Mouse (Mus musculus) T-helper 17 cell (primary cell): ENCODE results near the gene Tas2r144.

Experiments
- in situ Hi-C, 2 experiments: fragments of 300-600 bp; cut with MboI, MseI; formaldehyde crosslinking; loops; 1 replicate in 1 of 2; 2 replicates in 1 of 2; pipeline ENCODE4 v1.15.1; 2025; ENCODE audit warnings: high pct_unique_total_duplicates in 2 of 2

Tas2r144 gene

DNA sequence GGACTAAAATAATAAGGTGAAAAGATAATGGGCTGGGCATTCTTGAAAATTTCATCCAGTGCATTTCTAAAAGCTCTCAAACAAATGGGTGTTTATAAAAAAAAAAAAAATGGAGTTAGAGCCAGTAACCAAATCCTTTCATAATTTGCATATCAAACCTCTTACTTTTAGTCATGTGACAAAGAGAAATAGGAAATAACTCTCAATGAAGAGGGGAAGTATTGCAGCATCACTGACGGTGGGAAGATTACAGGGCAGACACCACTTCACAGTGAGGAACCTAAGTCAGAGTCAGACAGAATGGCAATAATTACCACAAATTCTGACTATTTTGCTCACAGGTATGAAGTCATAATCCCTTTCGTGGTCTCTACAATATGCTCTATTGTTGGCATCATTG, at the start of gene Tas2r144:
Gene Tas2r144 (plus strand): TSS at position 301 of the 400 bp plus-strand sequence.
- in situ Hi-C loops: no loop called here

- in situ Hi-C loops: loop anchor here in 1 of 2 experiments (25.0 kb wide), 1 partner anchor 1145 kb away; the partner anchor contains the start of gene 2210010C04Rik
Measured at GRCm38 (mm10) chr6:42182462-42182861, 32.7 kb upstream of the Tas2r144 start.

DNA sequence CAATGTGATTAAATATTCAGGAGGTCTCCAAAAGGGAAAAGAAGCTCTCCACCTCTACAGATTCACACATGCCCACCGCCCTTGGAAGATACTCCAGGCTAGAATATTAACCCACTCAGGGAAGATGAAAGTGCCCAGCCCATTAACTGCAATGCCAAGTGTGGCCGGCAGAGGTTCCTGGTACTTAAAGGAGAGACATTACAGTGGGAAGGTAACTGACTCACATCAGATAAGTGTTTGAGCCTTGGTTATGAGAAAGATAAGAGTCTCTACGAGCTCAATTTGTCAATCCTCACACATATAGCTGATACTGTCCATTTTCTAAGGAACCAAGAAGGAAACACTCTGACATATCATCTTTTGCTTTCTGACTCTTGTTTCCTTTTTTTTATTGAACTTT, 28.9 kb upstream of the Tas2r144 start:
- in situ Hi-C loops: loop anchor here in 1 of 2 experiments (25.0 kb wide), 1 partner anchor 1149 kb away; the partner anchor contains the start of gene 2210010C04Rik

DNA sequence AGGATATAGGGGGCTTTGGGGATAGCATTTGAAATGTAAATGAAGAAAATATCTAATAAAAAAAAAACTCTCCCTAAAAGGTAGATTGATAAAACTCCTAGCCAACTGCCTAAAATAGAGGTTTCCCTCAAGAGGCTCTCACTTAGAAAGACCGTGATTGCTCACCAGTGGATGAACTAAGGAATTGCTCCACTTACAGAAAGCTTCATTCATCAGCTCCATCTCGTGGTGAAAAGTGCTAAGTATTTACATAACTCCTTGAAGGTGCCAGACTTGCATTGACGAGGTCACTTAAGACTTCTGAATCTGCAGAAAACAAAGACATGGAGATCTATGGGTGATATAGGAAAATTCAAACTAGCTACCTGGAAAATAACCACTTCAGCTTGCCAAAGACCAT, 17.4 kb upstream of the Tas2r144 start:
- in situ Hi-C loops: loop anchor here in 1 of 2 experiments (25.0 kb wide), 1 partner anchor 1160 kb away; the partner anchor contains the start of gene 2210010C04Rik

DNA sequence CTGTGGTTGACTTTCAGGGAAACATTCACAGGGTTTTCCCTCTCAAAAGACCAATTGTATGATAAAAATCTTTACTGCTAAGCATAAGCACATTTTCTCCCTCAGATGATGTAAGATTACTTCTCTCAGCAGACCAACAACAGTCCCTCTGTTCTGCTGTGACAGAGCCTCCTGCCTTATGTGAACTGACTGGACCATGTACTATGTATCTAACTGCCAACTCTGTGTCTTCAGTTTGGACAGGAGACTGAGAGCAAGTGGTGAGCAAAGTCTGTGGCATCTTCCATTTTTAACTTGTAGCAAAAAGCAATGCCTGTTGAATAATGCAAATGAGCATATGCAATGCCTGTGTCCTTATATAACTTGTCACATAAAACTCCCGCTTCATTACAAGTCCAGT, 15.6 kb upstream of the Tas2r144 start:
- in situ Hi-C loops: loop anchor here in 1 of 2 experiments (25.0 kb wide), 1 partner anchor 1162 kb away; the partner anchor contains the start of gene 2210010C04Rik

DNA sequence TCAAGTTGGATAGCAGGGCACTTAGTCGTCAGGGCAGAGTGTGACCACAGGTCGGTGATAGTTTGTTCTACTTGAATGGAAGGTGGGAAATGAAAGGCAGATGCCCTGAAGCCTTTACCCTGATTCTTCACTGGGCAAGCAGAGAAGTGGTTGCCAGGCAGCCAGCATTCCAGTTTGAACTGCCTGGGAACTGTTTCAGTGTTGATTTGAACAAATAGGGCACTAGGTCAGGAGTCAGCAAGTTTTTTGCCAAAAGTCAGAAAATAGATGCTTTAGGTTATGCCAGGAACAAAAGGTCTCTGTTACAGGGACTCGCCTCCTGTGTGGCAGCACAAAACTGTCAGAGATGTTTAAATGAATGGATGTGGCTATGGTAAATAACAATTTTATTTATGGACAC, 7.2 kb downstream of the Tas2r144 start:
- in situ Hi-C loops: loop anchor here in 1 of 2 experiments (5.0 kb wide), 1 partner anchor 360 kb away; no protein-coding TSS in a partner anchor

DNA sequence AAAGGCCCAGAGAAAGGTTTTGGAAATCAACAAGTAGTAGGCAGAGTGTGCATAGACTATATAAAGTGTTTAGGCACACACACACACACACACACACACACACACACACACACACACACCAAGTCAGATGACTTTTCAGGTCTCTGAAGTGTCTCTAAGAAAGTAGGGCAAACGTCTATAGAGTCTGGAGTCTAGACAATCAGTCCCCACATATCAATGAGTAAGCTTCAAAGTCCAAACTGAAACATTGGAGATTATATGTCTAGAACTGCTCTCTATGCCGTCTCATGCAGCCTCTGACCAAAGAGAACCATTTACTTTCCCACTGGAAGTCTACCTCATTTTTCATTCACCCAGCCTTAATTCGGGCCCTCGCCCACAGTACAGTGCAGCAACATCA, 9.9 kb downstream of the Tas2r144 start:
- in situ Hi-C loops: loop anchor here (5.0 kb wide), 2 partner anchors 37 to 97 kb away; partner anchors contain the start of genes Casp2 (in 1 of the 2), Fam131b (in 1 of the 2) and Tmem139 (in 1 of the 2)

GRCm38 (mm10) chr6:42227240-42228101, 12.3 kb downstream of the Tas2r144 start:
- in situ Hi-C loops: loop anchor here (5.0 kb wide), 2 partner anchors 35 to 95 kb away; partner anchors contain the start of genes Casp2 (in 1 of the 2), Fam131b (in 1 of the 2) and Tmem139 (in 1 of the 2)

DNA sequence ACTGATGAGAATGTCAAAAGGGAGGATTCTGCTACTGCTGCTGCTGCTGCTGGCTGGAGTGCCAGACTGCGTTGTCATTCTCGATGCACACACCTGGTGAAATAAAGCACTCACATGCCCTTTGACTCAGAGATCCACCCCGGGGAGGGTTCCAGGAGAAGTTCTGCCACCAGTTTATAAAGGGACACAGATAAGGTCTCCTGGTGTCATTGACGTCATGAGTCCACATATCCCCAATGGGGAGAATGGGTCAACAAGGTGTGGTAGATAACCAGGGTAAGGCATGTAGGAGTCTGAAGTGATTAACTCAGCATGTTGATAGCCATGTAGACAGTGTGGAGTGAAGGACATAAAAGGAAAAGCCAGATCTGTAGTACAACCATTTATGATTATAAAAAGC, 14.5 kb downstream of the Tas2r144 start:
- in situ Hi-C loops: loop anchor here (5.0 to 10.0 kb wide), 4 partner anchors 33 to 635 kb away; partner anchors contain the start of genes Casp2 (in 1 of the 2), Fam131b (in 1 of the 2) and Tmem139 (in 1 of the 2)

DNA sequence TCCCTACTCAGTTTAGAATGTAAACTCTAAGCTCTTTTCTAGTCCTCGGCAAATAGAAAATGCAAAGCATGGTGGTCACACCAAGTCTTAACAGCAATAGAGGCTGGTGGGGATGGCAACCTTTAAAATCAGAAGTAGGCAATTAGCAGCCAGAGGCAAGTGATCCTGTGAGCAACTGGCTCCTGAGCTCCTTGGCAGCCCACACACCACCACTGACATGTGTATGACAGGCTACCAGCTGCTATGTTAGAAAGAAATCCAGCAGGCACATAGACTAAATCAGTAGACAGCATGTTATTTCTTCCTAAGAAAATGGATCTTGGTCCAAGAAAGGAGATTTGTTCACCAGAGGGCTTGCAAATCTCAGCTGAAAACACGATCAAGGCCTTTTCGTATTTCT, 16.1 kb downstream of the Tas2r144 start:
- in situ Hi-C loops: loop anchor here (5.0 to 10.0 kb wide), 2 partner anchors 351 to 634 kb away; no protein-coding TSS in a partner anchor

GRCm38 (mm10) chr6:42237276-42237805, 22.2 kb downstream of the Tas2r144 start:
- in situ Hi-C loops: loop anchor here in 1 of 2 experiments (10.0 kb wide), 1 partner anchor 627 kb away; no protein-coding TSS in a partner anchor

- in situ Hi-C loops: no loop called here
Measured at GRCm38 (mm10) chr6:42241311-42242045, 26.4 kb downstream of the Tas2r144 start.

DNA sequence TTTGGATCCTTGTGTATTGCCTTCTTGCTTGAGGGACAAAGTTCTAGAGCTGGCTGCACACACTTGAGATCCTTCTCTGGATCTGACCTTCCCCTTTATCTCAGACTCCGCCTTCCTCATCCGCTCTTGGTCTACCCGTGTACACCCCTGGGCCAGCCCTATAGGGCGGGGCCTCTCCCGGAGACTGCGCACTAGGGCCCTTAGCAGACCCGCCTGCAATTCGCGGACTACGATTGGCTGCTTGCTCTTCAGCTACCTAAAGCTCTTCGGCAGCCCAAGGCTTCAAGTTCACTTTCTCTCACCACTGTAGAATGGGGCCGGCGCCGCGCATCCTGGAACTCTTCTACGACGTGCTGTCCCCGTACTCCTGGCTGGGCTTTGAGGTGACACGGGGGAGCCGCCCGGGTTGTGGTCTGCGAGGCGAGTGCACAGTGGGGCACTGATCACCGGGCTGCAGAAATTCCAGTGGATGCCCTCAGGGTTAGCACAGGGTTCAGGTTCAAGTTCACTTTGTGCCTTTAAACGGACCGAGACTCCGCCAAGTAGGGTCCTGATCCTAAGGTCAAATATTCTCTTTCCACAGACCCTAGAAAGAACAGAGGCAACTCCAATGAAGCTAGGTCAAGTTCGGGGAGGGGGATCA, 30.7 kb downstream of the Tas2r144 start, which contains the start of gene Gstk1:
Gene Gstk1 (plus strand): TSS at position 225 of the 643 bp plus-strand sequence.
- in situ Hi-C loops: no loop called here

DNA sequence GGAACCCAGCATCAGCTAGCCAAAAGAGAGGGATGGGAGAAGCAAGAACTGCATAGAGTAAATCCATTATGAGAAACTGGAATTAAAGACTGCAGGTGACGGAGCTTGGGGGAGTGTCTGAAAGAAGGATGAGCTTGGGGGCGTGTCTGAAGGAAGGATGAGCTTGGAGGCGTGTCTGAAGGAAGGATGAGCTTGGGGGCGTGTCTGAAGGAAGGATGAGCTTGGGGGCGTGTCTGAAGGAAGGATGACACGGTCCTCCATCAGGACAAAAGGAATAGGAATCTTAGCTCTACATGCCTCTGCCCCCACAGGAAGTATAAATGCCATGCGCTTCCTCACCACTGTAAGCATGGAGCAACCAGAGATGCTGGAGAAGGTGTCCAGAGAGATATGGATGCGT, 32.0 kb downstream of the Tas2r144 start:
- in situ Hi-C loops: no loop called here

GRCm38 (mm10) chr6:42247981-42248380, 32.9 kb downstream of the Tas2r144 start:
- in situ Hi-C loops: no loop called here

DNA sequence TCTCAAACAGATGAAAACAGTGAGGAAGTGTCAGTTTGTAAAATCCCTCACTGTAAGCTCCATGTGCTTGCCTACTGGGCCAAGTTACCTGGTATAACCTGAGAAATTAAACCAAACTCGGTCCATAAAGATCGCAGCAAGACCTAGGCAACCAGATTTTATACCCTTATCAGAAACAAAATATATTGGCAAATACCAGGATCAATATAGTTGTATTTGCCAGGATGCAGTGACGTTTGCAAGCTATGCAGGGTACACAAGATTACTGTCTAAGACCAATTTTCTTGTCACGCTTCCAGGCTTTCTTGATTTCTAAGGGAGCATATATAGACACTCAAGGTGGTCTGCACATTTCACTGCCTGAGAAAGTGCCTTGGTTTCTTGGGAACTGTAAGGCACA, 36.7 kb downstream of the Tas2r144 start:
- in situ Hi-C loops: loop anchor here (25.0 kb wide), 1 partner anchor 1139 kb away; no protein-coding TSS in a partner anchor

DNA sequence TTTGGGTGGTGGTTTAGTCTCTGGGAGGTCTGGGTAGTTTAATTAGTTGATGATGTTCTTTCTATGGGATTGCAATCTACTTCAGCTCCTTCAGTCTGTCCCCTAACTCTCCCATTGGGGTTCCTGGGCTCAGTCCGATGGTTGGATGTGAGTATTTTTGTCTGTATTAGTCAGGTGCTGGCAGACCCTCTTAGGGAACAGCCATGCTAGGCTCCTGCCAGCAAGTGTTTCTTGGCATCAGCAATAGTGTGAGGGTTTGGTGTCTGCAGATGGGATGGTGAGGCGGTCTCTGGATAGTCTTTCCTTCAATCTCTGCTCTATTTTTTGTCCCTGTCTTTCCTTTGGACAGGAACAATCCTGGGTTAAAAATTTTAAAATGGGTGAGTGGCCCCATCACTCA, 38.0 kb downstream of the Tas2r144 start:
- in situ Hi-C loops: loop anchor here (25.0 kb wide), 1 partner anchor 1141 kb away; no protein-coding TSS in a partner anchor

DNA sequence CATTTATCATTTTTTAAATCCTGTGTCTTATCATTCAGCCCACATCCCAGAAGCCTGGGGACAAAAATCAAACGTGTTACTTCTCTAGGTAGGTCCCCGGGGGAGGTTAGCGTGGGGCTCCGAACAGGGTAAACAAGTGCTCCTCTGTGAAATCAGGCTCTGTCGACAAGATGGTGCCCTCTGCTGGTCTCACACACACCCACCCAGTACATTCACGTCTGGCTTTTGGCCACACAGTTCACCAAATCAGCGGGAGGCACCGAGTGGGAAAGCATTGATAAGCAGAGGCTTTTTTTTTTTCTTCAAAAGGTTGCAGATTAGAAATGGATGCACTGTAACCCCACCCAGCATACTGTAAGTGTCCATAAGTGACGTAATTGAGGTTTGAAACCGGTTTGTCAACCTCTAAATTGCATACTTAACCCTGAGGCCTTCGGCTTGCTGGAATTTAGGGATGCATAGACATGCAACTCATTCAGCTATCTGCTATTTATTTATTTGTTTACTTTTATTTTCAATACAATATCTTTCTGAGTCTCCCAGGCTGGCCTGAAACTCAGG, 42.3 kb downstream of the Tas2r144 start:
- in situ Hi-C loops: loop anchor here (25.0 kb wide), 1 partner anchor 1145 kb away; no protein-coding TSS in a partner anchor

DNA sequence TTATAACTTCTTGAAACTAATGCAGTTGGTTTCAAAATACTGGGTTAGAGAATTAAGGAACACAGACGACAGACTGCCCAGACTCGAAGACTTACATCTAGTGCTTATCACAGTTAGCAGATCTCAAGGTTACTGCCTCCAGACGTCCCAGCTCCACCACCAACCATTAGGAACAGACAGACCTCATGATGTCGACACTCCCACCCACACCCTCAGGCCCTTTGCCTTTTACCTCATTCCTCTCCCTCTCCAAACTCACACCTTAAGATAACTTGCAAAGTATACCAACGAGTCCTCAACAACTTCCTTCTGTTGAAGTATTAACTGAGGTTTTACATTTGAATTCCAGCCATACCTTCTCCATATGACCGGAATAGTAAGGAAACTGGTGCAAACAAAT, 45.3 kb downstream of the Tas2r144 start:
- in situ Hi-C loops: loop anchor here (5.0 to 25.0 kb wide), 4 partner anchors 33 to 1148 kb away; partner anchors contain the start of gene Fam131b (in 1 of the 2)
